Mouse (Mus musculus) MEL (cell line): ENCODE measurements around the gene Olfr237-ps1.

Experiments
- CTCF ChIP-seq, 3 experiments: IDR thresholded peaks in 2 of 3; conservative IDR thresholded peaks in 1 of 3; 2 replicates each; pipeline ENCODE4 v1.5.1; 2011 to 2012; ENCODE audit warnings: low read length in 3 of 3, low read depth in 2 of 3, mild to moderate bottlenecking in 2 of 3, improper control_type of control experiment in 1 of 3, inconsistent platforms in 1 of 3, mixed read lengths in 1 of 3, moderate library complexity in 1 of 3; ENCODE audit not compliant: control insufficient read depth in 1 of 3, insufficient read depth in 1 of 3, poor library complexity in 1 of 3, severe bottlenecking in 1 of 3
- ELF1 ChIP-seq: IDR thresholded peaks from 2 replicates; pipeline ENCODE4 v1.6.1; 2014; ENCODE audit warnings: low read depth, mild to moderate bottlenecking, inconsistent platforms, low read length, improper control_type of control experiment, moderate library complexity
- EP300 ChIP-seq, 2 experiments: IDR thresholded peaks; 2 replicates each; pipeline ENCODE4 v1.6.1; 2011; ENCODE audit warnings: improper control_type of control experiment in 2 of 2, low read length in 2 of 2, low read depth in 1 of 2, mild to moderate bottlenecking in 1 of 2
- MAX ChIP-seq: IDR thresholded peaks from 2 replicates; pipeline ENCODE4 v1.6.1; 2011; ENCODE audit warnings: low read length, improper control_type of control experiment
- MAZ ChIP-seq: IDR thresholded peaks from 2 replicates; pipeline ENCODE4 v1.6.1; 2012; ENCODE audit warnings: low read depth, mild to moderate bottlenecking, inconsistent platforms, low read length, improper control_type of control experiment
- MXI1 ChIP-seq: IDR thresholded peaks from 2 replicates; pipeline ENCODE4 v1.6.1; 2011; ENCODE audit warnings: mild to moderate bottlenecking, low read depth, low read length, improper control_type of control experiment
- NELFE ChIP-seq: IDR thresholded peaks from 2 replicates; pipeline ENCODE4 v1.6.1; 2011; ENCODE audit warnings: low read depth, low read length, improper control_type of control experiment
- NRF1 ChIP-seq: IDR thresholded peaks from 2 replicates; pipeline ENCODE4 v1.6.1; 2014; ENCODE audit warnings: low read depth, mild to moderate bottlenecking, inconsistent platforms, low read length, improper control_type of control experiment, moderate library complexity; ENCODE audit not compliant: poor library complexity, insufficient read depth, severe bottlenecking
- POLR2A ChIP-seq, 2 experiments: IDR thresholded peaks; 2 replicates each; pipeline ENCODE4 v1.6.1; 2011 to 2012; ENCODE audit warnings: low read length in 2 of 2, mild to moderate bottlenecking in 2 of 2, control low read depth in 1 of 2, improper control_type of control experiment in 1 of 2, low read depth in 1 of 2, moderate library complexity in 1 of 2; ENCODE audit not compliant: control insufficient read depth in 1 of 2, insufficient read depth in 1 of 2, poor library complexity in 1 of 2
- POLR2AphosphoS5 ChIP-seq: IDR thresholded peaks from 2 replicates; pipeline ENCODE4 v1.6.1; 2012; ENCODE audit warnings: low read depth, borderline replicate concordance, mild to moderate bottlenecking, inconsistent platforms, low read length, moderate library complexity, mixed read lengths
- RCOR1 ChIP-seq: IDR thresholded peaks from 2 replicates; pipeline ENCODE4 v1.6.1; 2012; ENCODE audit warnings: low read depth, mild to moderate bottlenecking, inconsistent platforms, low read length, improper control_type of control experiment
- TCF12 ChIP-seq: IDR thresholded peaks from 2 replicates; pipeline ENCODE4 v1.6.1; 2014; ENCODE audit warnings: low read depth, mild to moderate bottlenecking, inconsistent platforms, low read length, improper control_type of control experiment, moderate library complexity
- ZMIZ1 ChIP-seq: IDR thresholded peaks from 2 replicates; pipeline ENCODE4 v1.6.1; 2012; ENCODE audit warnings: low read depth, mild to moderate bottlenecking, inconsistent platforms, low read length, improper control_type of control experiment, moderate library complexity
- ZNF384 ChIP-seq: IDR thresholded peaks from 2 replicates; pipeline ENCODE4 v1.6.1; 2012; ENCODE audit warnings: low read depth, mild to moderate bottlenecking, inconsistent platforms, low read length, improper control_type of control experiment

GRCm38 (mm10) chr6:43178129-43178528 is 31.8 kb downstream of the Olfr237-ps1 start:
- TF ChIP-seq ZNF384 (no peak), CTCF (IDR thresholded peaks at IDR 0.05 in 2 of 3, conservative IDR thresholded peaks at IDR 0.05 in 1 of 3; ENCODE audit: control insufficient read depth in 1 of 3, insufficient read depth in 1 of 3, low read depth in 2 of 3, low read length in 3 of 3, poor library complexity in 1 of 3, severe bottlenecking in 1 of 3) (no peak), ZMIZ1 (no peak), MAX (no peak), RCOR1 (no peak), POLR2A (IDR thresholded peaks at IDR 0.05; ENCODE audit: control insufficient read depth in 1 of 2, insufficient read depth in 1 of 2, low read depth in 1 of 2, low read length in 2 of 2, poor library complexity in 1 of 2) (no peak), ELF1 (no peak), POLR2AphosphoS5 (no peak), TCF12 (no peak), MXI1 (no peak), NELFE (no peak), EP300 (IDR thresholded peaks at IDR 0.05; ENCODE audit: low read depth in 1 of 2, low read length in 2 of 2) (no peak), NRF1 (no peak), MAZ (no peak)
